Mouse (Mus musculus) frontal cortex, postnatal 14 days (tissue): ENCODE data around the gene Tlr2.
"Not testable (repeated sequence)": the region's sequence is repeated elsewhere in the genome, so short reads cannot be mapped to it uniquely, and the experiment has no call there.

Experiments
- DNase-seq, 2 experiments: peaks; one replicate each; pipeline ENCODE4 v3.0.0; 2022; ENCODE audit warnings: low spot score in 2 of 2

The Tlr2 gene

DNA sequence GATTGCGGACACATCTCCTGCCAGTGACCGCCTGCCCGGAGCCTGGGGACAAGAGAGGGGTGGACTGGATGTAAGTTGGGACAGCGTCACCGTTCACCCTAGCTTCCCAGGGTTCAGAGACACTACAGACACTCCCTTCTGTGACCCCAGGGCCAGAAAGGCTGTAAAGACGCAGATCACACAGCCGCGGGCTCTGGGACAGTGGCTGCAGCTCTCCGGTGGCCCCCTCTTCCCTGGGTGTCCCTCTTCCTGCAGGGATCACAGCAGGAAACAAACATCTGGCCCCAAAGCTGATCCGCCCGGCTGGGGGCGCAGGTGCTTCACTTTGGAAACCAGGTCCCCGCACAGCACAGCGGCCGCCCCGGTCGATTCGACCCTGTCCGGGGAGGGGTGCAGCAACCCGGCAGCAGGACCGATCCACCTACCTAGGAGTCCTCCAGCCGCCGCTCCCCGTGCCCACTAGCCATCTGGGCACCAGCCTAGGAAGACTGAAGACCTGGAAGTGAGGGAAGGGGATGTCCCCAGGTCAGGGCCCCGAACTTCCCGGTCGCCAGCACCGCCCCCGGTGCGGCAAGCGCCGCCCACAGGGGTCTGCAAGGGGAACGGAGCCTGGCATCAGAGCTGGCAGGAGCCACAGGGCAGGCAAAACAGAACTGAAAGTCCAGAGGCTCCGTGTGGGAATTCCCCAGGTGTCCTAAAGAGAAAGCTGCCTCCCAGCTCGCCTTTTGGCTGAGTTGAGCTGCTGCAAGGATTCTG lies at the start of gene Tlr2:
Tlr2 (minus strand) TSS at position 673 of the 756 bp plus-strand sequence.
- DNase-seq: peak in 1 of 2 experiments; percentile 26

DNA sequence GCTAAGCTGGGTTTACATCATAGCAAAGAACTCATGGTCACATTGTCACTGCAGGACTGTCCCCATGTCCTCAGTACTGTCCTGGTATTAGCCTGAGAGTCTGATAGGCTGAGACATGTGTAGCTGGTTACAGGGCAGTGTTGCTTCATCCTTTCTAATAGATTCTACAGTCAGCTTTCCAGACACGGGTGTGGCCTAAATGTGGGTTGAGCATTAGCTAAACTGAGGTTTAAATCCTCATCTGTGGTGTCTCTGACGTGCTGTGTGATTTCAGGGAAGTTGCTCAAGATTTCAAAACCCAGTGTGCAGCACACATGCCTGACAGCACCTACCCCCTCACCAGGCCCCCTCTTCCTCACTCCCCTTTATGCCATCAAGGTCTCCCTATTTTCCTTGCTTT lies 43.6 kb upstream of the Tlr2 start:
- no peak for DNase-seq

- not testable (repeated sequence) for DNase-seq
These were observed 37.9 kb upstream of the Tlr2 start for GRCm38 (mm10) chr3:83879261-83880050.

DNA sequence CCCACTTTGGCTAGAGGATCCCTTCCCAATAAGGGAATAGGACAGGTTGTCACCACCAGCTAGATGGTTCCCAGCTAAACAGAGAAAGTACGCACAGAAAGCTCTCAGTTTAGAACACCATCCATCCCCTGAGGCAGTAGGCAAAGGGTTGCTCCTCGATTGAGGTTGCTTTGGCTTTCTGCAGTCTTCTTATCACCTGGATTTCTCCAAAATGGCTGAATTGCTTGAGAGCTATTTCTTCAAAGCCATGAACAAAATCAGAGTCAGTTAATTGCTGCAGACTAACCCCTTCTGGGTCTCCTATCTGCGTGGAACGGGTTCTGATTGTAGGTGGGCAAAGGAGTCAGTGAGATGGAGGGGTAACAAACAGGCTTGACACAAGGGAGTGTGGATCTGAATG lies 37.2 kb upstream of the Tlr2 start:
- no peak for DNase-seq

- no peak for DNase-seq
These were observed 34.7 kb upstream of the Tlr2 start for GRCm38 (mm10) chr3:83876299-83876698.

DNA sequence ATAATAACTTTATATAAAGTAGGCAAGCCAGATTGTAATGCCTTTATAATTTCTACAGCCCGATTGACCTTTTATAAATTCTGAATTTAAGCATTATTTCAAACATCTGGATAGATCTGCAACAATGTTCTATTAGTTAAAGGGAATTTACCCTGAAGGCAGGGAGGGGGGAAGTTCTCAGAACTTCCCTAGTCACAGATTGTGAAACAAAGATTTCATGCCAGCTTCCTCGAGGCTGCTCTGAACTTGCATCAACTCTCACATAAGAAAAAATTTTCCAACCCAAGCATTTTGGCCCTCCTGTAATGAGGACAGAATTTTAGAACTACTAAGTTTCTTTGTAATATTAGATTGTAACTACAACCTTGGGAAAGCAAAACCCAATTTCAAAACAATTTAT lies 33.5 kb upstream of the Tlr2 start:
- DNase-seq: not testable (repeated sequence)

DNA sequence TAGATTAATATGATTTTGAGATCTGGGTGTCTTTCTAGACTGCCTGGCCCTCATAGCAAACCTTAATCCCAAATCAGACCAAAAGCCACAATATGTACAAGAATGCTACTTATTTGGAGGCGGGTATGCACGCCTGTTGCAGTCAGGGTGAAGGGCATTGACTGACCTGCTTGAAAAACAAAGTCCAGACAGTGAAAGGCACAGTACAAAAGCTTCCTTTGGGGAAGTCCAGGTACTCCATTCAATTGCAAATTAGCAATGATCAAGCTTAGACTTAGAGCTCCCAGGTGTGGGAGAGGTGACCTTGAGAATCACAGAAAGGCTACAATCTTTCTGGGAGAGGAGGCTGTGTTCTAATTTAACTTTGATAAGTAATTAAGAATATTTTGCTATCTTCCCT lies 31.3 kb upstream of the Tlr2 start:
- not testable (repeated sequence) for DNase-seq

DNA sequence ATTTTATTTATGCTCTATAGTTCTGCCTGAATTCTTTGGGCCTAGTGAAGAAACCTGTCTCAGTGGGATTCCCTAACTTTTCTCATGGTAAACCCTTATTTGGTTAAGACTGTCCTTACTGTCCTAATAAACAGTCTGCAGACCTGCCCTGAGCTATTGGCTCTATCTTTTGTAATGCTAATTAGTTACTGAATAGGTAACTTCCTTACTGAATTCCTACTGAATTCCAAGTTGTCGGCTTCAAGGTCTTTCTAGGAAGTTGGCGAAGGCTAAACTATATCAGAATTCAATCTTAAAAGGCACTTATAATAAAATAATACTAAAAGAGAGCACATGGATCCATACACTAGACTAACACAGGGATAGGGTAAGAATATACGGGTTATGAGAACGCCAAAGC lies 30.4 kb upstream of the Tlr2 start:
- DNase-seq: not testable (repeated sequence)

DNA sequence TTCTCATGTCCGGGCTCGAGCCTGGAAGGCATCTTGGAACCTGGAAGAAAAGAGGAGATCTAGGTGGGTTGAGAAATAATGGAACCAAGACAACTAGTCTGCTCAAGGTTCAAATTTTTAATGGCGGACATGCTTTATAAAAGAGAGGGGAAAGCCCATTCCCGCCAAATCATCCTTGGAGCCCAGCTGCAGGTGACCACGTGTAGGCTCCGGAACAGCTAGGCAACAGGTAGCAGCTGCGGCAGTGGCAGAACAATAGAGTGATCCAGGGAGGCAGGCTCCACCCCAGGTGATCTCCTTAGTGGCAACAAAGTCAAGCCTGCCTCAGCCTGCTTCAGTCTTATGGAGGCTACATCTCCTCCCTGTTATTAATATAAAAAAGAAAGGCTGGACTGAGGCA lies 30.0 kb upstream of the Tlr2 start:
- DNase-seq: not testable (repeated sequence)

GRCm38 (mm10) chr3:83869776-83870175 lies 28.2 kb upstream of the Tlr2 start:
- DNase-seq: no peak

- not testable (repeated sequence) for DNase-seq
These were observed 25.5 kb upstream of the Tlr2 start for GRCm38 (mm10) chr3:83867026-83867425.

GRCm38 (mm10) chr3:83865216-83865615 lies 23.6 kb upstream of the Tlr2 start:
- DNase-seq: no peak

- no peak for DNase-seq
These were observed 22.5 kb upstream of the Tlr2 start for GRCm38 (mm10) chr3:83864064-83864548.

GRCm38 (mm10) chr3:83862956-83863355 lies 21.4 kb upstream of the Tlr2 start:
- peak; percentile 37 to 43 for DNase-seq

GRCm38 (mm10) chr3:83859595-83859994 lies 18.0 kb upstream of the Tlr2 start:
- no peak for DNase-seq

DNA sequence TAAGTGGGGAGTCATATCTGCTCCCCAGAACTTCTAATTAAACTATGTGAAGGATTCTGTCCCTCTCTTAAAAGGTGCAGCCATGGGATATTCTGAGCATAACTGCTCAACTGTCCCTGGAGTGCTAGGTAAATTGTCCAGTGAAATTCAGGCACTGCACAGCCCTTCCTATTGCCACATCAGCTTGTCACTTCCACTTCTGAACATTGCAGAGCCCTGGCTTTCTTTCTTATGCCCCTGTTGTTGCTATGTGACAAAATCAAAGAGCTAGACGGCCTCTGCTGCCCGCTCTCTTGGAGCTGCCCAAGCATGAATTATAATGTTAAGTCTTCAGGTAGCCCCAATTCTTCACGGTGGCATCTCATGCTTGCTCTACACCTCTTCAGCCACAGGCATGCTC lies 17.5 kb upstream of the Tlr2 start:
- no peak for DNase-seq

DNA sequence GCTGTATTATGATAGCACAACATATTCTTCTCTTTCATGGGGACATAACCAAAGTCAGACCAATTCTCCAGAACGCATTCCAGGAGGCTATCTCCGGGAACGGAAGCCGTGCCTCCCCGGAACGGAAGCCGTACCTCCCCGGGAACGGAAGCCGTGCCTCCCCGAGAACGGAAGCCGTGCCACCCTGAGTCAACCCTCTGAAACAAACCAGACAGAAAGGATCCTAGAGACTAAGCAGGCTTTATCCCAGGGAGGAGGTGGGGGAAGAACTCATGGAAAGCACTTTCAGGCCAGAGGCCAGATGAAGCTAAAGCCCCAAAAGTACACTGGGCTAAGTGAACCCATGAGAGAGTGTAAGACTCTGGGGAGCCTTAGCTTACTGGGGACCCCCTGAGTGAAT lies 16.1 kb upstream of the Tlr2 start:
- DNase-seq: no peak

DNA sequence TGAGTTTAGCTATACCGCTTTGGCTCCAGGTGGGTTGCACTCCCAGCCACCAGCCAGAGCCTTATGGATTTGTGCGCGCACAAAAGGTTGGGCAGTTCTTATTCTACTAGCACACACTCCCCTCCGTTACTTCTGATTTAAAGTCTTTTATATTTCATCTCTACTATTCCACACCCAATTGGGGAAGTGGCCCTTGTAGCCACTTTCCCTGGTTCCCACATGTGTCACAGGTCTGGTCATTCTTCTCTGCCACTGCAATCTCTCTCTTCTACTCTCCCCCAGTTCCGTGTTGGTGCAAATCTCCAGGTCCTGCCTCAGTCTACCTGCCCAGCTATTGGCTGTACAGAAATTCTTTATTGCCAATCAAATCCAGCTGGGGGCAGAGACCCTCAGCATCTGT lies 14.1 kb upstream of the Tlr2 start:
- DNase-seq: no peak

DNA sequence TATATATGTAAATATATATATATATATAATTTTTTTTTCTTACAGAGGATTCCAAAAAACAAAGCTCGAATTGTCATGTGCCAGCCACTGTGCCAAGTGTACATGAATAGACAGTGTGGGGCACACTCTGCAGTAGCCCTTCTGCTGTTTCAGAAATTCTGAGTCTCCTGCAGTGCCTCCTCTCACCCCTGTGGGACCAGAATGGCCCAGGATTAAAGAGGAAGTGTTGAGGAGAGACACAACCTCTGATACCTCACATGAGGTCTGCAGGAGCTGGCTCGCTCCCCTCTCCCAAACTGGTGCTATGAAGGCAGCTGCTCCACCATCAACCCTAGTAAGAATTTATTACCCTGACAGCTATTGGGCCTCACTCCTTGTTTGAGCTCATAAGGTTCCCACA lies 7.8 kb upstream of the Tlr2 start:
- DNase-seq: no peak

DNA sequence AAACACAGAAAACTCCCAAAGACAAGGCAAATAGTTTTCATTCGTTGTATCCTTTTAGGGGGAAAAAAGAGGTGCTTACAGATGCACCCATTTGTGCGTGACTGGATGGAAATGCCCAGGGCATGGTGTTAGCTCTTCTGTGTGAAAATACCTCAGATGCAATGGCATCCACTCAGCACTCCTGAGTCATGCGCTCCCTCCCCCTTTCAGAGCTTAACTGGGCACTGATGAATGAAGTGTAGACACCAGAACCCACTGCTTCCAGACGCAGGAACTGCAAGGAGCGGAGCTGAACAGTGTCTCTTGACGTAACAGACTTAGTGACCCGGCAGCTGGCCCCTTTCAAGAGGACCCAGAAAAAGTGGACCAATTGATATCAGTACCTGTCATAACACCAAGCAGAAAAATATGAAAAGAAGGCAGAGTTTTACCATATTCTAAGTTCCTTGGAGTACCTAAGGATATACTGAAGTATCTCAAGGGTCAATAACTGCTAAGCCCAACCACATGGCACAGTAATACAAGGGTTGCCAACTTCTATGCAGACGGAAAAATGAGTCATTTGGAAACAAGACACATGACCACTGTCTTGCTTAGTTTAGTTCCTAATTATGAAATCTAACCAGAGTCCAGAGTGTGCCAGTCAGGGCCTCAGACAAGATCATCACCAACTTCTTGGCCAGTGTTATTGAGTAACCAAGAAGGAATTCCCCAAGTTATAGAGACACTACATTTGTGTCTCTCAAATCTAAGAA lies 3.4 kb upstream of the Tlr2 start:
- DNase-seq: no peak

- DNase-seq: no peak
These were observed 2.1 kb downstream of the Tlr2 start for GRCm38 (mm10) chr3:83839477-83839876.

DNA sequence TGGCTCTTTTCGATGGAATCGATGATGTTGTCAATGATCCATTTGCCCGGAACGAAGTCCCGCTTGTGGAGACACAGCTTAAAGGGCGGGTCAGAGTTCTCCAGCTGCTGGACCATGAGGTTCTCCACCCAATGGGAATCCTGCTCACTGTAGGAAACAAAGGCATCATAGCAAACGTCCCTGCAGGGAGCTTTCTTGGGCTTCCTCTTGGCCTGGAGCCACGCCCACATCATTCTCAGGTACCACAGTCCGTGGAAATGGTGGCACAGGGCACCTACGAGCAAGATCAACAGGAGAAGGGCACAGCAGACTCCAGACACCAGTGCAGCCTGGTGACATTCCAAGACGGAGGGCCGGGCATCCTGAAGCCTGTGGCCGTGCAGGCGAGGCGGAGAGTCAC lies 4.9 kb downstream of the Tlr2 start:
- no peak for DNase-seq
